Mouse (Mus musculus) mouse embryonic stem cell (cell line): ENCODE data around the gene Hipk3.

Experiments
- in situ Hi-C, 2 experiments: fragments of 300-500 bp; cut with MboI; formaldehyde crosslinking; loops; 1 replicate in 1 of 2; 3 replicates in 1 of 2; pipeline ENCODE4 v1.14.3; 2019 to 2020; ENCODE audit warnings: low sequenced_read_pairs in 2 of 2, low pct_unique_long_range_greater_than_20kb in 1 of 2, mixed read lengths in 1 of 2; ENCODE audit not compliant: unreplicated experiment in 1 of 2

The Hipk3 gene

DNA sequence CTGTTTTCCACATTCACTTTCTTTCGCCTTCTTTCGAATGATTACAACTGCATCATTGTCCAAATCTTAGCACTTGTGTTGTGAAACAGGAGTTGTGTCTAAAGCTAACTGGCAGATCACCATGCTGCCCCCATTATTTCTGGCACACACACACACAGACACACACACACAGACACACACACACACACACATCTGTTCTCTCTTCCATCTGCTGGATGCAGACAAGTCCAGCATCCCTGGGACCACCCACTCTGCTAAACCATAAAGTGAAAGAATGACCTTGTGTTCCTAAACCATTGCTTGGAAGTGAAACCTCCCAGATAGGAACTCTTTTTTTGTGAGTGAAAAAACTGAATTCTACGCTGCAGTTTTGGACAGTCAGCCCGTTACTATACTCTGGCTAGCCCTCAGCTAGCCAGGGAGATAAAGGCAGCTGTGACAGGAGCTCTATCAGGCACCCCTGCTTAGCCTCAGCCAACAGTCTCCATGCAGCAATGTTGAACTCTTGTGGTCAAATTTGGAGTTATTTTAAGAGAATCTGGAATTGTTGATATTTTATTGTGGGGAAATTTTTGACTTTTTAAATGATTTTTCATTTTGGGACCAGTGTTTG lies 101.4 kb downstream of the Hipk3 start:
- in situ Hi-C loops = no loop called here

DNA sequence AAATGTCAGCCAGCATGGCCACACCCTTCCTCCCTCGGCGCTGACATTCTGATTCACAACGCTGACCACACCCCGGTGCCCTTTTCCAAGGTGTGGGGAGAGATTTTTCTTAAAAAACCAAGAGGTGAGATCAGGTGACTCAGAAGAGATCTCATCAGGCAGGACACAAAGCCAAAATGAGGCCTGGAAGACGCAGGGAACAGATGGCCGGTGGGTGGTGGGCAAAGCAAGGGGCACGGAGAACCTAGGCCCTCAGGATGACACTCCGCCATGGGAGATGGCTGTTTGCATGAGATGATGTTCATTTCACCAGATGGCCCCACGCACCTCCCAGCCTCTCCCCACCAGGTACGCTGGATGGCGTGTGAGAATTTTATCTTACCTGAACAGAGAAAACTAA lies 105.0 kb downstream of the Hipk3 start:
- in situ Hi-C loops = no loop called here

DNA sequence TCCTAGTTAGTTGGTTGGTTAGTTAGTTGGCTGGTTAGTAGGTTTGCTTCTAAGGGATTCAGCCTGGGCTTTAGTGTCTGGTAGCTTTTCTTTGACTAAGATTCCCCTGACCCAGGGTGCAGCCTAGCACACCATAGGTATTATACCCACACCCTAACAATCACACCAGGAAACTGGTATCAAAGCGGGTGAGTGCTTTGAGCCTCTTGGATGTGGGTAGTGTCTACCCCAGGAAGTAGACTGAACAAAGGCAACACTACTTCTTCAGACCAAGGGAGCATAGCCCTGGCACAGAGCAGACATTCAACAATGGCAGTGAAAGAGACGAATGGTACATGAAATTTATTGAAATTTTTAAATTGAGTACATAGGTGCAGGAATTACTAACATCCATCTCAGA lies 108.3 kb downstream of the Hipk3 start:
- in situ Hi-C loops = no loop called here

DNA sequence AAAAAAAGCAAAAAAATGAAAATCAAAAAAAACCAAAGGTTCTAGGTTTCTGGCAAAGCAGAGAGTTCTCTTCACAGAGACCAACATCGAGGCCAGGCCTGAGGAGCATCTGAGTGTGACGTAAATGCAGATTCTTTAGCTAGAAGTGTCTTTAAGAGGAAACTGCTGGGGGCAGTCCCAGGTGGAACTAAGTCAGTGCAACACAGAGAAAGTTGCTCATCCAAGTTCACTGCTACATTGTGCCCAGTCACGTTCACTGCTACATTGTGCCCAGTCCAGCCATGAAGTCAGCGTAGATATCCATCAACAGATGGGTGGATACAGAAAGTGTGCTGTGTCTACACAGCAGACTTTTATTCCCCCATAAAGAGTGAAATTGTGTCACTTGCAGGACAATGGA lies 110.7 kb downstream of the Hipk3 start:
- in situ Hi-C loops = no loop called here

DNA sequence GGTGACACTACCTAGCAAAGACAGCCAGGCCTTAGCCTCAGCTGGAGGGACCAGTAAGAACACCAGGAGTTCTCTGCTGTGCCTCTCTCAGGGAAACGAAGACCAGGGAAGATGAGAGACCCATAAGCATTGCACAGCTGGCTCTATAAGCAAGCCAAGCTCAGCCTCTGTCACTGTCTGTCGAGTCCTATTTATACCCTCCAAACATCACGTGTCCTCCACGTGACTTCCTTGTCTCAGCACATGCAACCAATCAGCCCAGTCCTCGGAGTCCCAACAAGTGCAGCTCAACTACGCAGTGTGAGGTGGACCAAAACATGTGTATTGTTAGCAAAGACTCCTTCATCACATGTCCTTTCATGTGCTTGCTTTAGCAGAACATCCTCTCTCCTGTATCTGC lies 111.4 kb downstream of the Hipk3 start:
- in situ Hi-C loops = no loop called here

DNA sequence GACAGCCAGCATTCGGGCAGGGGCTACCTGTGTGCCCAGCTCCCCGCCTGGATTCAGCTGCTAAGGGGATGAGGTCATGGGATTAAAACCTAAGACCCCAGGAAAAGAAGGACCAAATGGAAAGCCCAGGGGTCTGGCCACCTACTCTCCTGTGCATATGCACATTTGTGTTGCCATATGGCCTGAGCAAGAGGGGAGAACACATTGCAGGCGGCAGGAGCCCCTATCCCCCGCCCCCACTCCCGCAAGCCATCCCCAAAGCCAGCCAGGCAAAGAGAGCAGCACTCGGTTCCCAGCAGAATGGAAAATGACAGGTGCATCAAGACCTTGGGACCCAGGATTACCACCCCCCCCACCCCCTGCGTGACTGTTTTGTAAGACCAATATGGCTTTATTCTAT lies 114.9 kb downstream of the Hipk3 start:
- in situ Hi-C loops = no loop called here

DNA sequence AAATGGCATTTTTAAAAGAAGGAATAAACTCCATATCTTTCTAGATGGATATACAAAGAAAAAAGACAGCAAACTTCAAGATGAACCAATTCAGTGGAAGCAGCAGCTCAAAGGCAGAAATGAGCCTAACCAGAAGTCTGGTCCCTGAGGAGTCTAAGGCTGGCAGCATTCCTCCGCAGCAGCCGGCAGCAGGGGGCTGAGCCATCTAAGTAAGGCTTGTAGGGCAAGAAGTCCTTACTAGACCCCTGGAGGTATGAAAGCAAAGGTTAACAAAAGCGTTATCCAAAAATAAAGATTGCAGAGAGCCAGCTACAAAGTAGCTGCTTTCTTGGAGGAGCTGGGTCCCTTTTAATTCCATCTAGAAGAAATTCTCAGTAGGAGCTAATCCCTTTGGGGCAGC lies 115.5 kb downstream of the Hipk3 start:
- in situ Hi-C loops = no loop called here

DNA sequence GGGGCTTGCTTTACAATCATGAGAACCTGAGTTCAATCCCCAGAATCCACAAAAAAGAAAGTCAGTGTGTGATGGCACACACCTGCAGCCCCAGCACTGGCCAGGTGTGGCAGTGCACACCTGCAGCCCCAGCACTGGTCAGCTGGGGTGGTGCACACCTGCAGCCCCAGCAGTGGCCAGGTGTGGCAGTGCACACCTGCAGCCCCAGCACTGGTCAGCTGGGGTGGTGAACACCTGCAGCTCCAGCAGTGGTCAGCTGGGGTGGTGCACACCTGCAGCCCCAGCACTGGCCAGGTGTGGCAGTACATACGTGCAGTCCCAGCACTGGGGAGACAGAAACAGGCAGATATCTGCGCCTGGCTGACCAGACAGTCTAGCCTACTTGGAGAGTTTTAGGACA lies 116.3 kb downstream of the Hipk3 start:
- in situ Hi-C loops = no loop called here
